Mouse (Mus musculus): ENCODE results near the gene Wdr13. TPM values are rescaled to one million over a fixed set of nuclear protein-coding genes. Genes with fewer than 3 reads are reported as not detected.
"Not testable (repeated sequence)": the region's sequence is repeated elsewhere in the genome, so short reads cannot be mapped to it uniquely, and the experiment has no call there.

Wdr13 gene
- total and polyA plus RNA-seq, 3 experiments, result 29.6 to 46.8 TPM; not detected in 1

- not testable (repeated sequence) for H3K27me3 ChIP-seq (ENCODE audit: control insufficient read depth in 1 of 2, insufficient read depth in 2 of 2, low read length in 2 of 2); H3K9me3 ChIP-seq (replicated peaks; ENCODE audit: insufficient read depth, low read length); H3K79me2 ChIP-seq (ENCODE audit: control insufficient read depth, insufficient read depth, low read length, poor library complexity); DNase-seq (ENCODE audit: low read depth, low spot score)
- peaks cover 4 to 19% of the 10 kb centered on the region in 2 experiments for H3K4me1 ChIP-seq (ENCODE audit: control insufficient read depth in 1 of 2, insufficient read depth in 2 of 2, low read length in 2 of 2)
- H3K27ac ChIP-seq (ENCODE audit: control insufficient read depth, low read depth, low read length), result peak overlapping the region; percentile 76
- H3K9ac ChIP-seq (ENCODE audit: control insufficient read depth, low read depth, low read length, poor library complexity, severe bottlenecking), result peak overlapping the region; percentile 67
- TF ChIP-seq CHD1 (IDR thresholded peaks at IDR 0.05; ENCODE audit: low read depth, low read length) (peak; percentile 14; the same call in 1 of the 2 replicates), E2F4 (IDR thresholded peaks at IDR 0.05; ENCODE audit: borderline replicate concordance, low read depth, low read length) (0 out of 2 replicates have a peak, but pooled peaks have one; percentile 51)
- peaks cover 0 to 19% of the 10 kb centered on the region in 2 experiments; a peak in 2 of 4 replicates for H3K36me3 ChIP-seq (ENCODE audit: control insufficient read depth in 1 of 2, insufficient read depth in 2 of 2, low read length in 2 of 2)
- peak overlapping the region; percentile 41 to 72 for H3K4me3 ChIP-seq (ENCODE audit: control insufficient read depth in 1 of 2, insufficient read depth in 1 of 2, low read depth in 2 of 2, low read length in 2 of 2)
These were observed 36.5 kb downstream of the Wdr13 start for GRCm38 (mm10) chrX:8096068-8096786.

DNA sequence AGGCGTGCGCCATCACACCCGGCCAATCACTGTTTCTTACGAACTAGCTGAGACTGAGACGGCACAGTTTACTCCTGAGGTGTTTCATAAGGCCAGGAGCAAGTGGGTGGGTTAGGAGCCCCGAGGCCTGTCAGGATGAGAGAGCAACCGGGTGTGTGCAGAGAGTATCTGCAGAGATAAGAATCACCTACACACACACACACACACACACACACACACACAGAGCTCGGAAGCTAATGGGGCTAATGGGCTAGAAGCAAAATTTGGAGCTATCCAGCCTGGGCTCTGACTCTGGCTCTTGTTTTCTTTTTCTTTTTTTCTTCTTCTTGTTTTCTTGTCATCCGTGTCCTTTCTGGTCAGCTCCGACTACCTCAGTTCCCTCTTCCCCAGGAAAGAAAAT lies 37.1 kb downstream of the Wdr13 start:
- peak; percentile 59 for DNase-seq (ENCODE audit: low read depth, low spot score)
- TF ChIP-seq EP300 (IDR thresholded peaks at IDR 0.05; ENCODE audit: low read depth in 1 of 2, low read length in 2 of 2) (peak in 1 of 2 experiments; percentile 29; a peak in 1 of 4 replicates), SMC3 (IDR thresholded peaks at IDR 0.05; ENCODE audit: low read depth, low read length) (no peak), ZMIZ1 (IDR thresholded peaks at IDR 0.05; ENCODE audit: low read depth, low read length) (no peak), ZKSCAN1 (IDR thresholded peaks at IDR 0.05; ENCODE audit: low read depth, low read length) (no peak), ETS1 (IDR thresholded peaks at IDR 0.05; ENCODE audit: low read depth, low read length) (peak; percentile 41; the same call in 1 of the 2 replicates), NRF1 (IDR thresholded peaks at IDR 0.05; ENCODE audit: insufficient read depth, low read depth, low read length, poor library complexity, severe bottlenecking) (no peak), USF1 (IDR thresholded peaks at IDR 0.05; ENCODE audit: low read depth, low read length) (no peak), SIN3A (IDR thresholded peaks at IDR 0.05; ENCODE audit: low read length) (peak; percentile 46; the same call in 1 of the 2 replicates), MAZ (IDR thresholded peaks at IDR 0.05; ENCODE audit: low read depth, low read length) (no peak), TBP (IDR thresholded peaks at IDR 0.05; ENCODE audit: low read depth, low read length) (no peak), GABPA (IDR thresholded peaks at IDR 0.05; ENCODE audit: low read depth, low read length) (no peak), POLR2AphosphoS2 (IDR thresholded peaks at IDR 0.05; ENCODE audit: low read length) (no peak), MAFK (IDR thresholded peaks at IDR 0.05; ENCODE audit: borderline replicate concordance, low read depth, low read length) (no peak), ZNF384 (IDR thresholded peaks at IDR 0.05; ENCODE audit: low read depth, low read length) (no peak), RCOR1 (IDR thresholded peaks at IDR 0.05; ENCODE audit: low read depth, low read length) (no peak), MYB (IDR thresholded peaks at IDR 0.05; ENCODE audit: low read depth, low read length) (no peak), MAX (IDR thresholded peaks at IDR 0.05; ENCODE audit: low read length) (no peak), POLR2A (IDR thresholded peaks at IDR 0.05; ENCODE audit: control insufficient read depth in 1 of 2, insufficient read depth in 1 of 2, low read depth in 1 of 2, low read length in 2 of 2, poor library complexity in 1 of 2) (no peak), CHD2 (IDR thresholded peaks at IDR 0.05; ENCODE audit: low read length) (no peak), MYC (IDR thresholded peaks at IDR 0.05; ENCODE audit: low read depth, low read length) (no peak), NELFE (IDR thresholded peaks at IDR 0.05; ENCODE audit: low read depth, low read length) (no peak), KAT2A (conservative IDR thresholded peaks at IDR 0.05; ENCODE audit: low read depth, low read length) (no peak), MXI1 (IDR thresholded peaks at IDR 0.05; ENCODE audit: low read depth, low read length) (no peak), GATA1 (IDR thresholded peaks at IDR 0.05; ENCODE audit: low read depth, low read length) (peak; percentile 78), RAD21 (IDR thresholded peaks at IDR 0.05; ENCODE audit: low read depth, low read length) (no peak), CHD1 (IDR thresholded peaks at IDR 0.05; ENCODE audit: low read depth, low read length) (0 out of 2 replicates have a peak, but pooled peaks have one; percentile 34)
- peak overlapping the region; percentile 50 to 72 for H3K4me3 ChIP-seq (ENCODE audit: control insufficient read depth in 1 of 2, insufficient read depth in 1 of 2, low read depth in 2 of 2, low read length in 2 of 2)
- peak overlapping the region; percentile 64 for H3K9ac ChIP-seq (ENCODE audit: control insufficient read depth, low read depth, low read length, poor library complexity, severe bottlenecking)
- no peaks in the 10 kb centered on the region for H3K9me3 ChIP-seq (replicated peaks; ENCODE audit: insufficient read depth, low read length)
- H3K27ac ChIP-seq (ENCODE audit: control insufficient read depth, low read depth, low read length), result peak overlapping the region; percentile 72
- peaks cover 5 to 14% of the 10 kb centered on the region in 2 experiments for H3K4me1 ChIP-seq (ENCODE audit: control insufficient read depth in 1 of 2, insufficient read depth in 2 of 2, low read length in 2 of 2)
- H3K36me3 ChIP-seq (ENCODE audit: control insufficient read depth in 1 of 2, insufficient read depth in 2 of 2, low read length in 2 of 2), result peaks cover 0 to 13% of the 10 kb centered on the region in 2 experiments; a peak in 2 of 4 replicates
- no peaks in the 10 kb centered on the region for H3K27me3 ChIP-seq (ENCODE audit: control insufficient read depth in 1 of 2, insufficient read depth in 2 of 2, low read length in 2 of 2)
- H3K79me2 ChIP-seq (ENCODE audit: control insufficient read depth, insufficient read depth, low read length, poor library complexity), result peaks cover 3% of the 10 kb centered on the region; the same call in 1 of the 2 replicates

Measured in MEL (cell line).